Mouse (Mus musculus) ES-E14 (cell line): Measurements from ENCODE around the gene Ttc13.

Source experiments
- CHD2 ChIP-seq: IDR thresholded peaks from 2 replicates; pipeline ENCODE4 v1.6.1; 2014; ENCODE audit warnings: mild to moderate bottlenecking, low read depth, low read length, inconsistent platforms
- HCFC1 ChIP-seq: IDR thresholded peaks from 2 replicates; pipeline ENCODE4 v1.6.1; 2012; ENCODE audit warnings: low read length, inconsistent platforms, borderline replicate concordance; ENCODE audit not compliant: insufficient read depth
- MAFK ChIP-seq: IDR thresholded peaks from 2 replicates; pipeline ENCODE4 v1.6.1; 2014; ENCODE audit warnings: mild to moderate bottlenecking, low read depth, low read length, inconsistent platforms; ENCODE audit not compliant: insufficient read depth
- ZC3H11A ChIP-seq: IDR thresholded peaks from 2 replicates; pipeline ENCODE4 v1.6.1; 2012; ENCODE audit warnings: low read depth, mild to moderate bottlenecking, inconsistent platforms, low read length, borderline replicate concordance
- ZNF384 ChIP-seq: IDR thresholded peaks from 2 replicates; pipeline ENCODE4 v1.6.1; 2012; ENCODE audit warnings: low read depth, low read length, inconsistent platforms

DNA sequence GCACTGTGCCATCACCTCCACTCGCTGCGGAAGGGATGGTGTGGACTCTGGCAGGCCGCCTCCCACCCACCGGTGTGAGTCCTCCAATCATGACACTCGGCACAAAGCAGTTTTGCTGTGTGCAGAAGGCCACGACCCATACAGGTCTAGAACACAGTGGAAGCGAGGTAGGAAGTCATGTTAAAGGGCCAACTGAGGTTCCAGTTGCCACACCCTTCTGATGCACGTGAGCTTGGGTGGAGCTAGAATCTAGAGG is 86.6 kb downstream of the Ttc13 start:
- TF ChIP-seq MAFK (no peak), HCFC1 (no peak), CHD2 (no peak), ZNF384 (no peak), ZC3H11A (no peak)
